Mouse (Mus musculus): Measurements from ENCODE around the gene Capza1. TPM values are rescaled to one million over a fixed set of nuclear protein-coding genes. Genes with fewer than 3 reads are reported as not detected.
"Not testable (repeated sequence)": the region's sequence is repeated elsewhere in the genome, so short reads cannot be mapped to it uniquely, and the experiment has no call there.

The Capza1 gene
- 10 to 100 TPM; 31.9 to 47.9 TPM for total RNA-seq (2021)

- intact Hi-C loops (cut with DNase I), result loop anchor here (1.0 to 10.0 kb wide), 3 partner anchors 76 to 188 kb away; partner anchors contain the start of genes Cttnbp2nl and Rhoc
Observed at GRCm38 (mm10) chr3:104863786-104864650, at the start of gene Capza1, which contains the start of gene St7l. Gene Capza1 (minus strand): TSS chr3:104864505. Gene St7l (plus strand): TSS chr3:104864005.

GRCm38 (mm10) chr3:104909195-104909594 lies 44.9 kb upstream of the Capza1 start:
- intact Hi-C loops (cut with DNase I), result no loop called here

More at GRCm38 (mm10) chr3:104863786-104864650, at the start of gene Capza1, which contains the start of gene St7l:
- peak; percentile 90 to 92 for DNase-seq (ENCODE audit: low spot score in 2 of 2)

GRCm38 (mm10) chr3:104906007-104906406 lies 41.7 kb upstream of the Capza1 start:
- intact Hi-C loops (cut with DNase I), result no loop called here
- peak; percentile 13 to 18 for DNase-seq (ENCODE audit: low spot score in 2 of 2)

More at GRCm38 (mm10) chr3:104909195-104909594, 44.9 kb upstream of the Capza1 start:
- no peak for DNase-seq (ENCODE audit: low spot score in 2 of 2)

- intact Hi-C loops (cut with DNase I), result no loop called here
Observed at GRCm38 (mm10) chr3:104905389-104905788, 41.1 kb upstream of the Capza1 start.

GRCm38 (mm10) chr3:104901154-104901553 lies 36.8 kb upstream of the Capza1 start:
- no peak for DNase-seq (ENCODE audit: low spot score in 2 of 2)
- intact Hi-C loops (cut with DNase I), result no loop called here

More at GRCm38 (mm10) chr3:104905389-104905788, 41.1 kb upstream of the Capza1 start:
- peak; percentile 16 to 20 for DNase-seq (ENCODE audit: low spot score in 2 of 2)

- intact Hi-C loops (cut with DNase I), result no loop called here
- no peak for DNase-seq (ENCODE audit: low spot score in 2 of 2)
Observed at GRCm38 (mm10) chr3:104896141-104896540, 31.8 kb upstream of the Capza1 start.

GRCm38 (mm10) chr3:104888585-104888984 lies 24.3 kb upstream of the Capza1 start:
- no peak for DNase-seq (ENCODE audit: low spot score in 2 of 2)
- intact Hi-C loops (cut with DNase I), result no loop called here

- no peak for DNase-seq (ENCODE audit: low spot score in 2 of 2)
- intact Hi-C loops (cut with DNase I), result loop anchor here (10.0 kb wide), 1 partner anchor 155 kb away; no protein-coding TSS in a partner anchor
Observed at GRCm38 (mm10) chr3:104869611-104870010, 5.3 kb upstream of the Capza1 start.

- intact Hi-C loops (cut with DNase I), result loop anchor here (10.0 kb wide), 1 partner anchor 152 kb away; no protein-coding TSS in a partner anchor
- not testable (repeated sequence) for DNase-seq (ENCODE audit: low spot score in 2 of 2)
Observed at GRCm38 (mm10) chr3:104866674-104867073, 2.4 kb upstream of the Capza1 start.

- no peak for DNase-seq (ENCODE audit: low spot score in 2 of 2)
- intact Hi-C loops (cut with DNase I), result loop anchor here (10.0 kb wide), 1 partner anchor 151 kb away; no protein-coding TSS in a partner anchor
Observed at GRCm38 (mm10) chr3:104865341-104865788, 1.1 kb upstream of the Capza1 start.

GRCm38 (mm10) chr3:104864651-104865340 lies 491 bp upstream of the Capza1 start:
- intact Hi-C loops (cut with DNase I), result loop anchor here (1.0 to 10.0 kb wide), 3 partner anchors 76 to 188 kb away; partner anchors contain the start of genes Cttnbp2nl and Rhoc
- DNase-seq (ENCODE audit: low spot score in 2 of 2), result peak; percentile 93

- intact Hi-C loops (cut with DNase I), result no loop called here
- DNase-seq (ENCODE audit: low spot score in 2 of 2), result no peak
Observed at GRCm38 (mm10) chr3:104858560-104858959, 5.7 kb downstream of the Capza1 start.

- intact Hi-C loops (cut with DNase I), result no loop called here
- no peak for DNase-seq (ENCODE audit: low spot score in 2 of 2)
Observed at GRCm38 (mm10) chr3:104856106-104856505, 8.2 kb downstream of the Capza1 start.

- no peak for DNase-seq (ENCODE audit: low spot score in 2 of 2)
- intact Hi-C loops (cut with DNase I), result no loop called here
Observed at GRCm38 (mm10) chr3:104854866-104855265, 9.4 kb downstream of the Capza1 start.

GRCm38 (mm10) chr3:104854465-104854864 lies 9.8 kb downstream of the Capza1 start:
- DNase-seq (ENCODE audit: low spot score in 2 of 2), result no peak
- intact Hi-C loops (cut with DNase I), result no loop called here

GRCm38 (mm10) chr3:104846601-104847000 lies 17.7 kb downstream of the Capza1 start:
- DNase-seq (ENCODE audit: low spot score in 2 of 2), result no peak
- intact Hi-C loops (cut with DNase I), result no loop called here

- intact Hi-C loops (cut with DNase I), result no loop called here
- DNase-seq (ENCODE audit: low spot score in 2 of 2), result no peak
Observed at GRCm38 (mm10) chr3:104841049-104841448, 23.3 kb downstream of the Capza1 start.

GRCm38 (mm10) chr3:104835797-104836196 lies 28.5 kb downstream of the Capza1 start:
- DNase-seq (ENCODE audit: low spot score in 2 of 2), result no peak
- intact Hi-C loops (cut with DNase I), result no loop called here

- no peak for DNase-seq (ENCODE audit: low spot score in 2 of 2)
- intact Hi-C loops (cut with DNase I), result no loop called here
Observed at GRCm38 (mm10) chr3:104822413-104822812, 41.9 kb downstream of the Capza1 start.

GRCm38 (mm10) chr3:104820426-104820825 lies 43.9 kb downstream of the Capza1 start:
- no peak for DNase-seq (ENCODE audit: low spot score in 2 of 2)
- intact Hi-C loops (cut with DNase I), result no loop called here
